Mouse (Mus musculus): Measurements from ENCODE around the gene Pde10a. TPM values are rescaled to one million over a fixed set of nuclear protein-coding genes. Genes with fewer than 3 reads are reported as not detected.

Pde10a gene
- total and polyA plus RNA-seq, 3 experiments = 1.4 to 2.2 (median 1.9) TPM

GRCm38 (mm10) chr17:8774301-8774700 is 249.1 kb downstream of the Pde10a start:
- H3K4me3 ChIP-seq = no peak overlapping the region
- intact Hi-C loops (cut with DNase I) = no loop called here
- 76% methylated on average over 3 of the region's 3 CpGs for WGBS
- no peak overlapping the region for H3K9ac ChIP-seq (ENCODE audit: low read depth, low read length)
- TF ChIP-seq POLR2A (IDR thresholded peaks at IDR 0.05; ENCODE audit: insufficient read depth, low read depth, low read length) (no peak), EP300 (IDR thresholded peaks at IDR 0.05; ENCODE audit: insufficient read depth, low read depth, low read length) (no peak), CTCF (IDR thresholded peaks at IDR 0.05) (no peak)
- no peaks in the 10 kb centered on the region for H3K4me1 ChIP-seq (ENCODE audit: control insufficient read depth, insufficient read depth, low read length)
- no peaks in the 10 kb centered on the region for H3K27me3 ChIP-seq (ENCODE audit: control insufficient read depth, insufficient read depth, low read length)
- H3K79me2 ChIP-seq (replicated peaks; ENCODE audit: control insufficient read depth, insufficient read depth, low read length) = no peaks in the 10 kb centered on the region
- DNase-seq = no peak
- H3K36me3 ChIP-seq (ENCODE audit: control insufficient read depth, insufficient read depth, low read length) = no peaks in the 10 kb centered on the region
- H3K27ac ChIP-seq = no peak overlapping the region

DNA sequence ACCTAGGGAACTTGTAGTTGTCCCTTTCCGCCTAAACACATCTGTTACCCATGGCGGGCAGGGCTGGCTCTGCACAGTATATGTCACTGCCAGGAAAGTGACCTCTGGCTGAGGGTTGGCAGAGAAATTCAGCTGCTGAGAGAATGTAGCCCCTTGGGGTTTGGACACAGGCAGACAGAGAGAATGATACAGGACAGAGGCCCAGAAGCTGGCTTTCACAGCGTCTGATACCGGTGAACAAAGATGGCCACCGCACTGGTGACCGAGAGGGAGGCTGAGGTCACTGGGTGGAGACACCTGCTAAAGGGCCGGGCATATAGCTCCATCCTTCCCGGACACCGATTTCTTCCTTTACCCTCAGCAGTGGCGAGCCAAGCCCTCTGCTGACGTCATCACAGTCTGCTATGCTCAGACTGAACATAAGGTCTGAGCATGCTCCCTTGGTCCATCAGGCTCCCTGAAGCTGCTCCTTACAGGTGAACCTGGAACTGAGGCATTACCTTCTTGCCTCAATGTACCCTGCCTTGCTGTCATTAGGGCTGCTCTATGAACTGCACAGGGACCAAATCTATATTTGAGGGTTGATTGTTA is 250.5 kb downstream of the Pde10a start:
- H3K36me3 ChIP-seq (ENCODE audit: control insufficient read depth, insufficient read depth, low read length) = no peaks in the 10 kb centered on the region

DNA sequence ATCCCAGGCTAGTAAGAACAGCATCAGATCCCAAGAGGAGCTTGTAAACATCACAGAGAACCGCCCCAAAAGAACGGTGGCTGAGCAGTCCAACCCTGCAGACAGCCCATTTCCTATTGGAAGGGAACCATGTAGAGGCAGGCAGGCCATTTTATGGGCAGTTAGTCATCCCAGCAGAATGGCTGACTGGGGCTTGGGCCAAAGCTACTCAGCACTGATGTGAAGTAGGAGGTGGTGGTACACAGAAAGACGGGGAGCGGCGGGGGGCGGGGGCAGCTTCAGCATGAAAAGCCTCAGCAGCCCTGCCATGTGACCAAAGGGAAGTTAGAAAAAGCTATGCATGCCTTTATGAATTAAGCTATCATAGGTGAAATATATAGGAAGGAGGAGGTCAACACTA is 252.5 kb downstream of the Pde10a start:
- no peak for DNase-seq
- Histone ChIP-seq H3K36me3 (ENCODE audit: control insufficient read depth, insufficient read depth, low read length) (no peaks in the 10 kb centered on the region), H3K27ac (no peak overlapping the region), H3K9ac (ENCODE audit: low read depth, low read length) (no peak overlapping the region), H3K27me3 (ENCODE audit: control insufficient read depth, insufficient read depth, low read length) (no peaks in the 10 kb centered on the region), H3K4me3 (no peak overlapping the region), H3K79me2 (replicated peaks; ENCODE audit: control insufficient read depth, insufficient read depth, low read length) (no peaks in the 10 kb centered on the region), H3K4me1 (ENCODE audit: control insufficient read depth, insufficient read depth, low read length) (no peaks in the 10 kb centered on the region)
- intact Hi-C loops (cut with DNase I) = no loop called here
- 90% methylated on average over 6 of the region's 6 CpGs for WGBS
- TF ChIP-seq POLR2A (IDR thresholded peaks at IDR 0.05; ENCODE audit: insufficient read depth, low read depth, low read length) = no peak
- no peak for TF ChIP-seq CTCF (IDR thresholded peaks at IDR 0.05)
- no peak for TF ChIP-seq EP300 (IDR thresholded peaks at IDR 0.05; ENCODE audit: insufficient read depth, low read depth, low read length)

More for the DNA sequence above, 250.5 kb downstream of the Pde10a start:
- H3K27me3 ChIP-seq (ENCODE audit: control insufficient read depth, insufficient read depth, low read length) = no peaks in the 10 kb centered on the region
- H3K4me1 ChIP-seq (ENCODE audit: control insufficient read depth, insufficient read depth, low read length) = no peaks in the 10 kb centered on the region
- TF ChIP-seq EP300 (IDR thresholded peaks at IDR 0.05; ENCODE audit: insufficient read depth, low read depth, low read length) (no peak), POLR2A (IDR thresholded peaks at IDR 0.05; ENCODE audit: insufficient read depth, low read depth, low read length) (no peak), CTCF (IDR thresholded peaks at IDR 0.05) (no peak)
- H3K27ac ChIP-seq = no peak overlapping the region
- H3K79me2 ChIP-seq (replicated peaks; ENCODE audit: control insufficient read depth, insufficient read depth, low read length) = no peaks in the 10 kb centered on the region
- H3K9ac ChIP-seq (ENCODE audit: low read depth, low read length) = no peak overlapping the region
- intact Hi-C loops (cut with DNase I) = no loop called here
- WGBS = 65% methylated on average over 11 of the region's 11 CpGs
- no peak for DNase-seq
- no peak overlapping the region for H3K4me3 ChIP-seq

DNA sequence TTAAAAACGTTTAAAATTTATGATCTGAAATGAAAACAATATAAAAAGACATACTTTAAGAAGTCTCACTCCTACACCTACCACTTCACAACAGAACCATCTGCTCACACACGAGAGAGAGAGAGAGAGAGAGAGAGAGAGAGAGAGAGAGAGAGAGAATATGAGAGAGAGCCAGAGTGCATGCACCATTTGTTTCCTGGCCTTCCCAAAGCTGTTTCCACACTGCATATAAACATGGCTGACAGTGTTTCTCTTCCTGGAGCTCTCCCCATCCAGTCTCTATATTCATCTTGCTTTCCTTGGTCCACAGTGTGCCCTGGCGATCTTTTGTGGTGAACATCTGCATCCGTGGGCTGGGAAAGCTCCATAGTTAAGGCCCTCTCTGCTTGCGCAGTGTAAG is 253.7 kb downstream of the Pde10a start:
- H3K79me2 ChIP-seq (replicated peaks; ENCODE audit: control insufficient read depth, insufficient read depth, low read length) = no peaks in the 10 kb centered on the region
- H3K4me1 ChIP-seq (ENCODE audit: control insufficient read depth, insufficient read depth, low read length) = peaks cover under 1% of the 10 kb centered on the region; the same call in 1 of the 2 replicates
- TF ChIP-seq CTCF (IDR thresholded peaks at IDR 0.05) = no peak
- no peak for TF ChIP-seq POLR2A (IDR thresholded peaks at IDR 0.05; ENCODE audit: insufficient read depth, low read depth, low read length)
- no peak for TF ChIP-seq EP300 (IDR thresholded peaks at IDR 0.05; ENCODE audit: insufficient read depth, low read depth, low read length)
- no peaks in the 10 kb centered on the region for H3K36me3 ChIP-seq (ENCODE audit: control insufficient read depth, insufficient read depth, low read length)
- intact Hi-C loops (cut with DNase I) = no loop called here
- H3K9ac ChIP-seq (ENCODE audit: low read depth, low read length) = no peak overlapping the region
- 59% methylated on average over 5 of the region's 5 CpGs for WGBS
- H3K27ac ChIP-seq = no peak overlapping the region
- no peak for DNase-seq
- no peak overlapping the region for H3K4me3 ChIP-seq
- H3K27me3 ChIP-seq (ENCODE audit: control insufficient read depth, insufficient read depth, low read length) = no peaks in the 10 kb centered on the region

DNA sequence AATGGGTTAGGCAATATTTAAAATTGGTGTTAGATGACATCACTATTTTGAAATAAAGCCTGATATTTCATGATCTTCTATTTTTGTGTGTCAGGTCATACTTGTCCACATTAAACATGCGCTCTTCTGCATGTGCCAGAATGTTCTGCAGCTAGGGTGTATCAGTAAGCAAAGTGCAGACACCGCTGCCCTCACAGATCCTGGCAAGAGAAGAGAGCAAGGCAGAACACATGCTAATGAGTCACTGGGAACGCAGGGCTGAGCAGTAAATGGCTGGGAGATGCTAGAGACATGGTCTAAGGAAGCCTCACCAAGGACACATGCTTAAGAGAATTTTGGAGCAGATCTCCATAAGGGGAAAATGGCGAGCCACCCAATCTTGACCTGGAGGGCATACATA is 255.3 kb downstream of the Pde10a start:
- 80% methylated on average over 4 of the region's 4 CpGs for WGBS
- peaks cover 2% of the 10 kb centered on the region; the same call in 1 of the 2 replicates for H3K4me1 ChIP-seq (ENCODE audit: control insufficient read depth, insufficient read depth, low read length)
- intact Hi-C loops (cut with DNase I) = no loop called here
- DNase-seq = no peak
- H3K27me3 ChIP-seq (ENCODE audit: control insufficient read depth, insufficient read depth, low read length) = no peaks in the 10 kb centered on the region
- no peaks in the 10 kb centered on the region for H3K36me3 ChIP-seq (ENCODE audit: control insufficient read depth, insufficient read depth, low read length)
- H3K4me3 ChIP-seq = no peak overlapping the region
- TF ChIP-seq EP300 (IDR thresholded peaks at IDR 0.05; ENCODE audit: insufficient read depth, low read depth, low read length) (no peak), POLR2A (IDR thresholded peaks at IDR 0.05; ENCODE audit: insufficient read depth, low read depth, low read length) (no peak), CTCF (IDR thresholded peaks at IDR 0.05) (no peak)
- no peaks in the 10 kb centered on the region for H3K79me2 ChIP-seq (replicated peaks; ENCODE audit: control insufficient read depth, insufficient read depth, low read length)
- H3K9ac ChIP-seq (ENCODE audit: low read depth, low read length) = no peak overlapping the region
- H3K27ac ChIP-seq = no peak overlapping the region

GRCm38 (mm10) chr17:8781040-8781439 is 255.9 kb downstream of the Pde10a start:
- Histone ChIP-seq H3K27me3 (ENCODE audit: control insufficient read depth, insufficient read depth, low read length) (no peaks in the 10 kb centered on the region), H3K27ac (no peak overlapping the region), H3K4me1 (ENCODE audit: control insufficient read depth, insufficient read depth, low read length) (peaks cover 2% of the 10 kb centered on the region; the same call in 1 of the 2 replicates), H3K9ac (ENCODE audit: low read depth, low read length) (no peak overlapping the region), H3K4me3 (no peak overlapping the region), H3K79me2 (replicated peaks; ENCODE audit: control insufficient read depth, insufficient read depth, low read length) (no peaks in the 10 kb centered on the region), H3K36me3 (ENCODE audit: control insufficient read depth, insufficient read depth, low read length) (no peaks in the 10 kb centered on the region)
- 98% methylated on average over 2 of the region's 2 CpGs for WGBS
- intact Hi-C loops (cut with DNase I) = no loop called here
- TF ChIP-seq CTCF (IDR thresholded peaks at IDR 0.05) (no peak), EP300 (IDR thresholded peaks at IDR 0.05; ENCODE audit: insufficient read depth, low read depth, low read length) (no peak), POLR2A (IDR thresholded peaks at IDR 0.05; ENCODE audit: insufficient read depth, low read depth, low read length) (no peak)
- DNase-seq = no peak
